Comparison of ENCODE assay signal across 20 mouse cellular contexts in the genomic region with DNA sequence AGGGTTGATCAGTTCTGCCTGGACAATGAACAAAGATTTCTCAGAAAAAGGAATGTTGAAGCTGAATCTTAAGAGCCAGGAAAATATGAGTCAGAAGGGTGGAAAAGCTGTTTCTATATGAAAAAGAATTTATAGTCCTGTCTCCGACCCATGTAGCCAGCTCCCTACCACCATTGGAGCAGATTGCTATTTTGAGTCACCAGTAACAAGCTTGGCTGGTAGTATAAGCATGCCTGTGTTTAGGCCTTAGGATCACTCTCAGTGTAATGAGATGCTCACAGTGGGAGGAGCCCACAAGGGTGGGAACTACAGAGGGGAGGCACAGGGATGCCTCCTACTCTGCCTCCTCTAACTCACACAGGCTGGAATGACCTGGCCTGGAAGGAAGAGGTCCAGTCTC. TPM values are rescaled to one million over a fixed set of nuclear protein-coding genes. Genes with fewer than 3 reads are reported as not detected.
DNase-seq lines count a peak whose midpoint lies in the region; ATAC-seq lines count a peak whose summit lies in the region.
"Had no signal": no experiment of that assay in that cellular context is flagged by ENCODE, and none has a peak within 500 bp of the region (broad histone marks: within the 10 kb centered on the region; RNA-seq: fewer than 3 reads in every experiment).

No protein-coding gene starts in this region.

- H3K4me3 ChIP-seq in embryonic facial prominence, embryonic 15.5 days (replicated peaks): no peak overlapping the region
- no peak overlapping the region for H3K4me3 ChIP-seq in embryonic facial prominence, embryonic 10.5 days
- H3K4me3 ChIP-seq: embryonic facial prominence, embryonic 12.5 days; erythroblast, embryonic 14.5 days; heart, embryonic 12.5 days; hindbrain, embryonic 10.5 days; intestine, embryonic 15.5 days had no signal

- no peak overlapping the region for H3K27ac ChIP-seq in embryonic facial prominence, embryonic 15.5 days (replicated peaks)
- no peak overlapping the region for H3K27ac ChIP-seq in embryonic facial prominence, embryonic 10.5 days (replicated peaks)
- H3K27ac ChIP-seq: embryonic facial prominence, embryonic 12.5 days; hindbrain, embryonic 10.5 days; hindbrain, embryonic 14.5 days; intestine, embryonic 15.5 days had no signal

- WGBS in embryonic facial prominence, embryonic 15.5 days: 79% methylated on average over 1 of the region's 1 CpGs
- 98% methylated on average over 1 of the region's 1 CpGs for WGBS in embryonic facial prominence, embryonic 10.5 days

- peaks cover 85% of the 10 kb centered on the region for H3K36me3 ChIP-seq in embryonic facial prominence, embryonic 15.5 days
- H3K36me3 ChIP-seq in embryonic facial prominence, embryonic 10.5 days (replicated peaks): peaks cover 89% of the 10 kb centered on the region

- H3K9ac ChIP-seq in embryonic facial prominence, embryonic 15.5 days: no peak overlapping the region
- H3K9ac ChIP-seq: embryonic facial prominence, embryonic 12.5 days; heart, embryonic 12.5 days; hindbrain, embryonic 14.5 days; intestine, embryonic 15.5 days had no signal

- no peaks in the 10 kb centered on the region for H3K4me1 ChIP-seq in embryonic facial prominence, embryonic 15.5 days
- H3K4me1 ChIP-seq in embryonic facial prominence, embryonic 10.5 days: no peaks in the 10 kb centered on the region
- H3K4me1 ChIP-seq: embryonic facial prominence, embryonic 12.5 days; hindbrain, embryonic 10.5 days; intestine, embryonic 15.5 days had no signal

- no peaks in the 10 kb centered on the region for H3K9me3 ChIP-seq in embryonic facial prominence, embryonic 15.5 days (replicated peaks)
- H3K9me3 ChIP-seq in embryonic facial prominence, embryonic 10.5 days: no peaks in the 10 kb centered on the region
- H3K9me3 ChIP-seq: embryonic facial prominence, embryonic 12.5 days; heart, embryonic 12.5 days; hindbrain, embryonic 10.5 days; intestine, embryonic 15.5 days had no signal

- H3K27me3 ChIP-seq in embryonic facial prominence, embryonic 15.5 days: no peaks in the 10 kb centered on the region
- H3K27me3 ChIP-seq in embryonic facial prominence, embryonic 10.5 days (replicated peaks; ENCODE audit: low read depth, poor library complexity, severe bottlenecking): no peaks in the 10 kb centered on the region
- H3K27me3 ChIP-seq: embryonic facial prominence, embryonic 12.5 days; heart, embryonic 12.5 days; intestine, embryonic 15.5 days had no signal

- no peak overlapping the region for H3K4me2 ChIP-seq in embryonic facial prominence, embryonic 15.5 days (replicated peaks)
- H3K4me2 ChIP-seq: embryonic facial prominence, embryonic 12.5 days; heart, embryonic 12.5 days; hindbrain, embryonic 14.5 days; intestine, embryonic 15.5 days had no signal

- ATAC-seq in embryonic facial prominence, embryonic 15.5 days (ENCODE audit: insufficient number of reproducible peaks, low FRiP score, low TSS enrichment, low read depth): peak; percentile 47; the same call in 1 of the 2 replicates
- ATAC-seq in megakaryocyte-erythroid progenitor cell, adult 5-6 weeks (replicated peaks; ENCODE audit: low FRiP score, low TSS enrichment, poor library complexity, severe bottlenecking): 0 out of 2 replicates have a peak, but pooled peaks have one; percentile 43
- ATAC-seq: forebrain, embryonic 16.5 days; intestine, embryonic 15.5 days had no signal

- no peak for DNase-seq in embryonic facial prominence, embryonic 10.5 days (ENCODE audit: low spot score)
- DNase-seq in testis, postnatal 10 days (ENCODE audit: low spot score): peak; percentile 27
- DNase-seq in testis, postnatal 14 days (ENCODE audit: low spot score): no peak
- DNase-seq in left cerebral cortex, adult 8-10 months (ENCODE audit: low spot score in 2 of 2): no peak
- DNase-seq in kidney, adult 8-10 months: no peak
- DNase-seq: adrenal gland, adult 2 months; adrenal gland, postnatal 25 days; cerebellum, adult 2 months; cerebellum, postnatal 14 days; embryo, embryonic 11 days; gastrocnemius, postnatal 10 days had no signal

RNA-seq across cellular contexts. Expression of gene Dynlrb1, which starts 11.9 kb away (rescaled TPM):
- 477 and 481 TPM in 2 replicates for polyA plus RNA-seq in embryonic facial prominence, embryonic 15.5 days (2015; fragmentation: Nextera tagmentation; extraction: Ambion mirVana)
- polyA plus RNA-seq in embryonic facial prominence, embryonic 10.5 days (2016; fragmentation: Nextera tagmentation; extraction: Ambion mirVana): 416 and 443 TPM in 2 replicates
- 192 and 212 TPM in 2 replicates for total RNA-seq in megakaryocyte-erythroid progenitor cell, adult 5-6 weeks (2014; fragmentation: Nextera tagmentation)
- 189 and 243 TPM in 2 replicates for total RNA-seq in megakaryocyte-erythroid progenitor cell, adult 5-6 weeks (2017)
- total RNA-seq in left cerebral cortex, adult 8-10 months (2022): 100 to 1,000 TPM; 217 to 305 (median 251) TPM

RNA-seq across cellular contexts. Expression of gene Map1lc3a, which starts 27.9 kb away (rescaled TPM):
- polyA plus RNA-seq in embryonic facial prominence, embryonic 15.5 days (2015; fragmentation: Nextera tagmentation; extraction: Ambion mirVana): 270 and 276 TPM in 2 replicates
- 106 and 122 TPM in 2 replicates for polyA plus RNA-seq in embryonic facial prominence, embryonic 10.5 days (2016; fragmentation: Nextera tagmentation; extraction: Ambion mirVana)
- 4.4 and 5.2 TPM in 2 replicates for total RNA-seq in megakaryocyte-erythroid progenitor cell, adult 5-6 weeks (2014; fragmentation: Nextera tagmentation)
- total RNA-seq in megakaryocyte-erythroid progenitor cell, adult 5-6 weeks (2017): 2.7 TPM in 1 of 2 replicates, not detected in the other
- total RNA-seq in left cerebral cortex, adult 8-10 months (2022): 100 to 1,000 TPM; 303 to 332 (median 311) TPM

Comparison
In these comparisons a context has a peak if more than half of its experiments do, and no peak if none do; other contexts are left out.
1. RNA of gene Map1lc3a, which starts 27.9 kb away (total RNA-seq): 303 to 332 TPM in left cerebral cortex, adult 8-10 months; 2.7 to 5.2 TPM in megakaryocyte-erythroid progenitor cell, adult 5-6 weeks; every median in the first group is over 10 times any median in the second.